Comparison of ENCODE assay signal across 22 mouse cellular contexts in the genomic region with DNA sequence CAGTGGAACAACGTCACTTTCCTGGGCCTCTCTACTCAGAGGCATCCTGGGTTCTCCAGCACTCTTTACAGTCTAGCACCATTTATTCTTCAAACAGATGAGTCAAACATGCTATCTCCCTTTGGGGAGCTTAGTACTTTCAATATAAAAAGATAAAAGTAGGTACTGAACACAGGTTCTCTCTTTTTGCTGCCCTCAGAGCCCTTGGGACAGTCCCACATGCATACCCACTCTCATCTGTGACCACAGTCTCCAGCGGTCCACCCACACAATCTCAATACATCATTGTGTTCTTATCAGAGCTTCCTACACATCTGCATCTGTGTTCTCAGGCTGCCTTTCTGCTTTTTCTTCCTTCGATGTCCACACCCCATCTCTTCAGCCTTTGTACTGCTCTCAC. TPM values are rescaled to one million over a fixed set of nuclear protein-coding genes. Genes with fewer than 3 reads are reported as not detected.
DNase-seq lines count a peak whose midpoint lies in the region; ATAC-seq lines count a peak whose summit lies in the region.
"Had no signal": no experiment of that assay in that cellular context is flagged by ENCODE, and none has a peak within 500 bp of the region (broad histone marks: within the 10 kb centered on the region; RNA-seq: fewer than 3 reads in every experiment).

No protein-coding gene starts in this region.

- H3K9ac ChIP-seq in midbrain, embryonic 14.5 days (replicated peaks; ENCODE audit: low read length) = no peak overlapping the region
- no peak overlapping the region for H3K9ac ChIP-seq in intestine, embryonic 16.5 days (ENCODE audit: low read depth, low read length)
- H3K9ac ChIP-seq: embryonic facial prominence, embryonic 12.5 days; forebrain, embryonic 15.5 days; hindbrain, embryonic 13.5 days had no signal

- H3K9me3 ChIP-seq in midbrain, embryonic 14.5 days (ENCODE audit: control insufficient read depth, low read length) = no peaks in the 10 kb centered on the region
- no peaks in the 10 kb centered on the region for H3K9me3 ChIP-seq in intestine, embryonic 16.5 days (ENCODE audit: control insufficient read depth, low read length)
- H3K9me3 ChIP-seq: embryonic facial prominence, embryonic 12.5 days; forebrain, embryonic 15.5 days; heart, embryonic 10.5 days; hindbrain, embryonic 13.5 days had no signal

- H3K4me1 ChIP-seq in midbrain, embryonic 14.5 days (ENCODE audit: control insufficient read depth, insufficient read depth, low read length) = no peaks in the 10 kb centered on the region
- H3K4me1 ChIP-seq in intestine, embryonic 16.5 days (ENCODE audit: control insufficient read depth, insufficient read depth, low read length) = no peaks in the 10 kb centered on the region
- H3K4me1 ChIP-seq: embryonic facial prominence, embryonic 12.5 days; forebrain, embryonic 15.5 days; hindbrain, embryonic 13.5 days had no signal

- no peak for ATAC-seq in midbrain, embryonic 14.5 days (ENCODE audit: low FRiP score, low TSS enrichment)
- no peak for ATAC-seq in intestine, embryonic 16.5 days
- ATAC-seq: forebrain, embryonic 15.5 days; Patski had no signal

- no peak overlapping the region for H3K4me3 ChIP-seq in midbrain, embryonic 14.5 days (replicated peaks; ENCODE audit: low read depth, low read length)
- H3K4me3 ChIP-seq in intestine, embryonic 16.5 days (ENCODE audit: low read length) = no peak overlapping the region
- H3K4me3 ChIP-seq: embryonic facial prominence, embryonic 12.5 days; forebrain, embryonic 15.5 days; heart, embryonic 10.5 days; hindbrain, embryonic 13.5 days had no signal

- H3K27ac ChIP-seq in midbrain, embryonic 14.5 days (replicated peaks; ENCODE audit: low read depth, low read length) = no peak overlapping the region
- no peak overlapping the region for H3K27ac ChIP-seq in intestine, embryonic 16.5 days (ENCODE audit: low read length)
- H3K27ac ChIP-seq: embryonic facial prominence, embryonic 12.5 days; forebrain, embryonic 15.5 days; hindbrain, embryonic 13.5 days had no signal

- H3K36me3 ChIP-seq in midbrain, embryonic 14.5 days (ENCODE audit: control insufficient read depth, insufficient read depth, low read length) = no peaks in the 10 kb centered on the region
- no peaks in the 10 kb centered on the region for H3K36me3 ChIP-seq in intestine, embryonic 16.5 days (ENCODE audit: control insufficient read depth, insufficient read depth, low read length)
- H3K36me3 ChIP-seq: embryonic facial prominence, embryonic 12.5 days; forebrain, embryonic 15.5 days; heart, embryonic 10.5 days; hindbrain, embryonic 13.5 days had no signal

- H3K4me2 ChIP-seq in midbrain, embryonic 14.5 days (ENCODE audit: low read length) = no peak overlapping the region
- no peak overlapping the region for H3K4me2 ChIP-seq in intestine, embryonic 16.5 days (ENCODE audit: low read depth, low read length)
- H3K4me2 ChIP-seq: embryonic facial prominence, embryonic 12.5 days; forebrain, embryonic 15.5 days; hindbrain, embryonic 13.5 days had no signal

- 94% methylated on average over 3 of the region's 3 CpGs for WGBS in midbrain, embryonic 14.5 days
- 88% methylated on average over 3 of the region's 3 CpGs for WGBS in intestine, embryonic 16.5 days

- no peaks in the 10 kb centered on the region for H3K27me3 ChIP-seq in midbrain, embryonic 14.5 days (ENCODE audit: control insufficient read depth, insufficient read depth, low read length)
- H3K27me3 ChIP-seq in intestine, embryonic 16.5 days (replicated peaks; ENCODE audit: control insufficient read depth, insufficient read depth, low read length) = no peaks in the 10 kb centered on the region
- H3K27me3 ChIP-seq: embryonic facial prominence, embryonic 12.5 days; forebrain, embryonic 15.5 days; hindbrain, embryonic 13.5 days had no signal

- intact Hi-C loops in heart, postnatal 25 days (cut with DNase I) = loop anchor here (5.0 kb wide), 1 partner anchor 88 kb away; a partner anchor contains a TSS

- peak; percentile 86 for DNase-seq in heart, adult 11 months
- DNase-seq in heart, postnatal 25 days (ENCODE audit: low spot score) = no peak
- peak; percentile 70 for DNase-seq in CD4-positive helper T cell, adult 2 months (ENCODE audit: low read depth, low spot score)
- DNase-seq in T-cell, adult 2 months (ENCODE audit: low spot score) = peak; percentile 16
- peak; percentile 20 for DNase-seq in naive thymus-derived CD4-positive, alpha-beta T cell, adult 2 months (ENCODE audit: low read depth)
- no peak for DNase-seq in midbrain, embryonic 14.5 days
- no peak for DNase-seq in kidney, postnatal 4 days
- DNase-seq: adrenal gland, postnatal 10 days; cerebellum, adult 11 months; cerebellum, adult 8-10 months; cerebellum, postnatal 14 days; gastrocnemius, postnatal 36 days; heart, adult 18-20 months; heart, postnatal 10 days had no signal

RNA-seq across cellular contexts. Expression of a gene that starts 14.4 kb away (rescaled TPM):
- total RNA-seq in heart, postnatal 25 days (2021) = not detected
- not detected in 2 replicates for polyA plus RNA-seq in midbrain, embryonic 14.5 days (2014; fragmentation: Nextera tagmentation; extraction: Ambion mirVana)
- 0.26 and 0.33 TPM in 2 replicates for polyA plus RNA-seq in intestine, embryonic 16.5 days (2015; fragmentation: Nextera tagmentation; extraction: Ambion mirVana)
- total RNA-seq: gastrocnemius, adult 8-10 months; gastrocnemius, postnatal 36 days had no signal
- polyA plus RNA-seq: embryonic facial prominence, embryonic 12.5 days; forebrain, embryonic 11.5 days; forebrain, embryonic 15.5 days; heart, embryonic 10.5 days; hindbrain, embryonic 13.5 days; Patski had no signal

Comparison
In these comparisons a context has a peak if more than half of its experiments do, and no peak if none do; other contexts are left out.
1. DNase-seq: peak in heart, adult 11 months (single experiment), CD4-positive helper T cell, adult 2 months (single experiment), T-cell, adult 2 months (single experiment) and naive thymus-derived CD4-positive, alpha-beta T cell, adult 2 months (single experiment); none in heart, postnatal 25 days (single experiment), midbrain, embryonic 14.5 days (single experiment) and kidney, postnatal 4 days (0 of 2).